Mouse (Mus musculus): ENCODE data around the gene Dpp9. TPM values are rescaled to one million over a fixed set of nuclear protein-coding genes. Genes with fewer than 3 reads are reported as not detected.

Gene Dpp9
- polyA plus RNA-seq, 1 experiment, result 85.6 TPM

DNA sequence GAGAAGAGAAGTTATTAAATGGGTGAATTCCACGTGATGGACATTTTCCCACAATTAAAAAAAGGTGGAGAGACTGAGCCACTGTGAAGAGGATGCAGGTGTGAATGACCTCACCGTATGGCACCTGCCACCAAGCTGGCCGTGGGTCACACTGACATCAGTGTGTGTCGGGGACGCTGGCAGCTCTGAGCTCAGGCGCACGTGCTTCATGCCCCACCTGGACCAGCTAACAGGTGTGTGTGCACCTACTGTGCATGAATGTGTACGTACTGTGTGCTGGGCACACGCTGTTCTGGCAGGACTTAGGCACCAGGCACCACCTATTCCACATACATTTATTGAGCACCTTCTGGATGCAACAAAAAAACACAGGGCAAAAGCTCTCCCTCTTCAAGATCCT lies 74.2 kb downstream of the Dpp9 start:
- 81% methylated on average over 9 of the region's 9 CpGs for whole genome bisulfite sequencing
- Histone ChIP-seq H3K27ac (ENCODE audit: control insufficient read depth, insufficient read depth, low read length) (no peak overlapping the region), H3K4me1 (replicated peaks; ENCODE audit: control insufficient read depth, insufficient read depth, low read length) (peaks cover 40% of the 10 kb centered on the region), H3K4me3 (ENCODE audit: control insufficient read depth, insufficient read depth, low read length) (no peak overlapping the region), H3K27me3 (ENCODE audit: control insufficient read depth, insufficient read depth, low read length) (peaks cover 3% of the 10 kb centered on the region; the same call in 1 of the 2 replicates), H3K36me3 (ENCODE audit: control insufficient read depth, insufficient read depth, low read length) (no peaks in the 10 kb centered on the region)
- no peak for DNase-seq
- TF ChIP-seq CTCF (IDR thresholded peaks at IDR 0.05; ENCODE audit: borderline replicate concordance, control insufficient read depth, extremely low read depth, insufficient read depth, low read length, poor library complexity), result no peak
- TF ChIP-seq POLR2A (IDR thresholded peaks at IDR 0.05; ENCODE audit: control insufficient read depth, extremely low read depth, insufficient read depth, low read length, poor library complexity), result no peak

DNA sequence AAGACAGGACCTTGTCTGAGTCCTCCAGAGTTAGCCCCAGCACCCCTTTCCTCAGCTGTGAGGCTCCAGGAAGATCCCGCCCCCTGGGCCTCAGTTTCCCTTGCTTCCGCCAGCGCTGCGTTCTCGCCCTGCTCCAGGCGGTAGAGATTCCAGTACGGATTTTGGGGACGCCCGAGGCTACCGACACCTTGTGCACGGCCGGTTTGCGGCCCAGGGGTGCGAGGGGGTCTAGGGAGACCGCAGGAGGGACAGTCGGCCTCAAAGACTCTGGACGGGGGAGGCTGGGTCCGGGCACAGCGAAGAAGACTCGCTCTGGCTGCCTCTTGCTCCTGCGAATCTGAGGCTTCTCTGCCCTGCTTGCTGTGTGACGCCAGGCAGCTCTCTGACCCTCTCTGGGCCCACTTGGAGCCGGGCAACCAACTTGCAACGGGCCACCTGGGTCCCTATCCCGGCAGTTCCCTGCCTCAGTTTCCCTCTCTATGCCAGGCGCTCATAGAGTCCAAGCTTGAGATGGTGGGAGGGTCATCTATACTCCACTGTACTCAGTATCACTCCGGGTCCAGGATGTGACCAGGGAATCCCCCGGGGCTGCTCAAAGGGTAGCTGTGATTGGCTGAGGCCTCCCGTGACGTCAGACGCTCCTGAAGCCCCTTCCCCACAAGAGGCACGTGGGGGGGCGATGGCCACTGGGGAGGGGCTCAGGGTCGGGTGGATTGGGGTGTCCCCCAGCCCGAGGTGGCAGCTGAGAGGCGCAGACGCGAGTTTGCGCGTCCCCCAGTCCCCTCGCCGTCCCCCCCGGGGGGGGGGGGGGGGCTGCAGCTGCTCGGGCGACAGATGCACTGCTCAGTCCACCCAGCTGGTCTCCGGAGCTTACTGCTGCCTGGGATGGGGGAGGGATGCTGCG lies 76.8 kb downstream of the Dpp9 start:
- DNase-seq, result peak; percentile 51
- peaks cover 3% of the 10 kb centered on the region; the same call in 1 of the 2 replicates for H3K27me3 ChIP-seq (ENCODE audit: control insufficient read depth, insufficient read depth, low read length)
- no peak for TF ChIP-seq POLR2A (IDR thresholded peaks at IDR 0.05; ENCODE audit: control insufficient read depth, extremely low read depth, insufficient read depth, low read length, poor library complexity)
- no peak for TF ChIP-seq CTCF (IDR thresholded peaks at IDR 0.05; ENCODE audit: borderline replicate concordance, control insufficient read depth, extremely low read depth, insufficient read depth, low read length, poor library complexity)
- H3K36me3 ChIP-seq (ENCODE audit: control insufficient read depth, insufficient read depth, low read length), result no peaks in the 10 kb centered on the region
- H3K27ac ChIP-seq (ENCODE audit: control insufficient read depth, insufficient read depth, low read length), result no peak overlapping the region
- peaks cover 26% of the 10 kb centered on the region for H3K4me1 ChIP-seq (replicated peaks; ENCODE audit: control insufficient read depth, insufficient read depth, low read length)
- 6% methylated on average over 42 of the region's 47 CpGs for WGBS
- H3K4me3 ChIP-seq (ENCODE audit: control insufficient read depth, insufficient read depth, low read length), result peak overlapping the region; percentile 52

DNA sequence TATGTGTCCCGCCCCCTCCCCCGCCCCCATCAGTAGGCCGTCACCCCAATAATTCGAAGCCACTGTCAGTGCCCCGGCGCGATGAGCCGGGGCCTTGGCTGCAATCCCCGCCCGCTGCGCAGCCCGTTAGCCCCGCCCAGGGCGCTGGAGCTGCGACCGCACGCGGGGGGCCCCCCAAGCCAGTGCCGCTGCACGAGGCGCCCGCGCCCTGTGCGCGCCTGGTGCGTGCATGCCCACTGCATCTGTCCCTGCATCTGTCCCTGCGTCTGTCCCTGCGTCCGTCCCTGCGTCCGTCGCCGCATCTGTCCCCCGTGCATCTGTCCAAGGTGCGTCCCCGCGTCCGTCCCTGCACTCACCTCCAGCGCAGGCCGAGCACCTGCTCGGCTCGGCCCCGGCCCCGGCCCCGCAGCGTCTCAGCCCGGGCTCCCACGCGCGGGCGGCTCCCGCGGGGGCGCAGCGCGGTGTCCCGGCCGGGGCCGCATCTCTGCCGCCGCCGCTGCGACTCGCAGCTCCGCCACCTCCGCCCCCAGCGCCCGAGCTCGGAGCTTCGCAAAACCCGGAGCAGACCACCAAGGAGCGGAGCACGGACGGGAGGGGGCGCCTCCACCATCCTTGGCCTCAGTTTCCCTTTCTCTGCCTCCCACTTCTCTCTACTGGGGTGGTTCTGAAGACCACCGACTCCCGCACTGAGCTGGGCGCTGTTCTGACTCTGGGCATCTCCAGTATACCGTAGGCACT lies 78.7 kb downstream of the Dpp9 start, which contains the start of gene Sema6b:
TSS of gene Sema6b (minus strand) at position 486 of the 738 bp plus-strand sequence.
- TF ChIP-seq POLR2A (IDR thresholded peaks at IDR 0.05; ENCODE audit: control insufficient read depth, extremely low read depth, insufficient read depth, low read length, poor library complexity), result no peak
- 3% methylated on average over 79 of the region's 79 CpGs for WGBS
- peak; percentile 74 for DNase-seq
- H3K4me1 ChIP-seq (replicated peaks; ENCODE audit: control insufficient read depth, insufficient read depth, low read length), result peaks cover 18% of the 10 kb centered on the region
- peaks cover 3% of the 10 kb centered on the region; the same call in 1 of the 2 replicates for H3K27me3 ChIP-seq (ENCODE audit: control insufficient read depth, insufficient read depth, low read length)
- H3K36me3 ChIP-seq (ENCODE audit: control insufficient read depth, insufficient read depth, low read length), result no peaks in the 10 kb centered on the region
- no peak within 1 kb of the TSS for H3K27ac ChIP-seq (ENCODE audit: control insufficient read depth, insufficient read depth, low read length)
- peak within 1 kb of the TSS; percentile 60 for H3K4me3 ChIP-seq (ENCODE audit: control insufficient read depth, insufficient read depth, low read length)

DNA sequence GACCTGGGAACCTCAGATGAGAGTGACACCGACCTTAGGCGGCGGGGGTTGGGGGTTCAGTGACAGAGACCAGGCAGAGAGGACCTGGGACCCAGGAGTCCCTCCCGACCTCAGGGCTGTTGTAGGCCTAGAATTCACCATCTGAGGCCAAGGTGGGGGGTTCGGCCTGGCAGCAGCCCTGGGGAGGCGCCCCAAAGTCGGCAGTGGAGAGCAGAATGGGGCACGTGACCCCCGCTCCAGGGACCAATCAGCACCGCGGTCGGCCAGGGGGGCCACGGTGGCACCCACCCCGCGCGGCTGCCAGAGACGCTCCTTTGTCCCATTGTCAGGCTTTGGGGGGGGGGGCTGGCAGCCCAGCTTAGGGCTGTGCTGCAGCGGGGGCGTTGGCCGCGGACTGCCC lies 79.3 kb downstream of the Dpp9 start:
- Histone ChIP-seq H3K27me3 (ENCODE audit: control insufficient read depth, insufficient read depth, low read length) (peaks cover 3% of the 10 kb centered on the region; the same call in 1 of the 2 replicates), H3K4me3 (ENCODE audit: control insufficient read depth, insufficient read depth, low read length) (peak overlapping the region; percentile 60), H3K27ac (ENCODE audit: control insufficient read depth, insufficient read depth, low read length) (no peak overlapping the region), H3K36me3 (ENCODE audit: control insufficient read depth, insufficient read depth, low read length) (no peaks in the 10 kb centered on the region), H3K4me1 (replicated peaks; ENCODE audit: control insufficient read depth, insufficient read depth, low read length) (peaks cover 20% of the 10 kb centered on the region)
- TF ChIP-seq POLR2A (IDR thresholded peaks at IDR 0.05; ENCODE audit: control insufficient read depth, extremely low read depth, insufficient read depth, low read length, poor library complexity), result no peak
- TF ChIP-seq CTCF (IDR thresholded peaks at IDR 0.05; ENCODE audit: borderline replicate concordance, control insufficient read depth, extremely low read depth, insufficient read depth, low read length, poor library complexity), result no peak
- no peak for DNase-seq
- 22% methylated on average over 21 of the region's 21 CpGs for WGBS

DNA sequence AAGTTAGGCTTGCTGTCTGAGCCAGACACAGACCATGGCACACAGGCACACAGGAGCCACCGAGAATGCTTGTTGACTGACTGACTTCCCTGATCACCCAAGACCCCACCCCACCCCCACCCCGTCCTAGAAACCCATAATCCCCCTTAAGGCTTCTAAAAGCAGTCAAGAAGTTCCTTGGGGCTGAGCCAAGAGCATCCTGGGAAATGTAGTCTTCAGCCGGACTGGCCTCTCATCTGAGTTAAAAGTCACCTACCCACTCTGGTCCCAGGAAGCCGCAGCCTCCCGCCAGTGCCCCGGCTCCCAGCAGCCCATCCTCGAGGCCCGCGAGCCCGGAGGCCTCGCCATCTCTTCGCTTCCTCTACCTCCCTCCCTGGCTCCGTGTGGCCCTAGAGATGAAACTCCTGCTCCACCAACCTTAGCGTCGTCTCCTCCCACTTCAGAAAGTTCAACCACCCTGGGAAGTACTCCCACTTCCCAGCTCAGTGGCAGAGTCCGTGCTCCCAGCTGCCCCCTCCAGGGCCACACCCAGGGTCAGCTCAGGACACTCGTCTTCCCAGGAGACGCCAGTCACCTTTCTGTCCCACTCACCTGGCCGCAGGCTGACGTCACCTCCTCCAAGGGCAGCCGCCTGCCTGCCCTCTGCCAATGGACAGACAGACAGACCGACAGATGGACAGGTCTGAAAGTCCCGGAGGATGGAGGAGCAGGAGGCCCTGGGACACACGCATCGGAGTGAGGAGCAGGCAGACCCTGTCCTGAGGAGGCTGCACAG lies 80.7 kb downstream of the Dpp9 start:
- no peak overlapping the region for H3K27ac ChIP-seq (ENCODE audit: control insufficient read depth, insufficient read depth, low read length)
- TF ChIP-seq POLR2A (IDR thresholded peaks at IDR 0.05; ENCODE audit: control insufficient read depth, extremely low read depth, insufficient read depth, low read length, poor library complexity) (no peak), CTCF (IDR thresholded peaks at IDR 0.05; ENCODE audit: borderline replicate concordance, control insufficient read depth, extremely low read depth, insufficient read depth, low read length, poor library complexity) (no peak)
- H3K36me3 ChIP-seq (ENCODE audit: control insufficient read depth, insufficient read depth, low read length), result no peaks in the 10 kb centered on the region
- peaks cover 3% of the 10 kb centered on the region; the same call in 1 of the 2 replicates for H3K27me3 ChIP-seq (ENCODE audit: control insufficient read depth, insufficient read depth, low read length)
- WGBS, result 79% methylated on average over 25 of the region's 25 CpGs
- H3K4me3 ChIP-seq (ENCODE audit: control insufficient read depth, insufficient read depth, low read length), result no peak overlapping the region
- DNase-seq, result no peak
- H3K4me1 ChIP-seq (replicated peaks; ENCODE audit: control insufficient read depth, insufficient read depth, low read length), result peaks cover 30% of the 10 kb centered on the region

Other genes with a start within 250 kb of the Dpp9 start
- 0.59 and 1.9 TPM in 2 replicates for gene Shd, start 248.4 kb downstream of the Dpp9 start, polyA plus RNA-seq (2012; rRNA removed)
- gene Fsd1, start 232.4 kb downstream of the Dpp9 start, polyA plus RNA-seq (2012; rRNA removed), result 0.26 and 0.62 TPM in 2 replicates
- gene Stap2, start 213.3 kb downstream of the Dpp9 start, polyA plus RNA-seq (2012; rRNA removed), result 16.4 and 22.2 TPM in 2 replicates
- gene Mpnd, start 213.2 kb downstream of the Dpp9 start, polyA plus RNA-seq (2012; rRNA removed), result 180 and 188 TPM in 2 replicates
- gene Sh3gl1, start 182.3 kb downstream of the Dpp9 start, polyA plus RNA-seq (2012; rRNA removed), result 216 and 248 TPM in 2 replicates
- gene Chaf1a, start 178.5 kb downstream of the Dpp9 start, polyA plus RNA-seq (2012; rRNA removed), result 16.9 and 21.4 TPM in 2 replicates
- 76.7 and 93.1 TPM in 2 replicates for gene Ubxn6, start 143.9 kb downstream of the Dpp9 start, polyA plus RNA-seq (2012; rRNA removed)
- gene Hdgfl2, start 139.3 kb downstream of the Dpp9 start, polyA plus RNA-seq (2012; rRNA removed), result 80.6 and 83.3 TPM in 2 replicates
- 16.7 and 29.0 TPM in 2 replicates for gene Plin4, start 109.1 kb downstream of the Dpp9 start, polyA plus RNA-seq (2012; rRNA removed)
- gene Plin5, start 101.3 kb downstream of the Dpp9 start, polyA plus RNA-seq (2012; rRNA removed), result 6.2 and 11.7 TPM in 2 replicates
- gene Lrg1, start 96.9 kb downstream of the Dpp9 start, polyA plus RNA-seq (2012; rRNA removed), result 23.5 and 27.0 TPM in 2 replicates
- 3.8 and 4.9 TPM in 2 replicates for gene Sema6b, start 78.6 kb downstream of the Dpp9 start, polyA plus RNA-seq (2012; rRNA removed)
- gene Tnfaip8l1, start 56.4 kb downstream of the Dpp9 start, polyA plus RNA-seq (2012; rRNA removed), result 21.6 and 26.8 TPM in 2 replicates
- gene Mydgf, start 35.0 kb downstream of the Dpp9 start, polyA plus RNA-seq (2012; rRNA removed), result 57.4 and 62.3 TPM in 2 replicates
- gene Fem1a, start 37.9 kb upstream of the Dpp9 start, polyA plus RNA-seq (2012; rRNA removed), result 43.1 and 45.2 TPM in 2 replicates
- 21.6 and 23.1 TPM in 2 replicates for gene Ticam1, start 57.9 kb upstream of the Dpp9 start, polyA plus RNA-seq (2012; rRNA removed)
- 29.3 and 33.0 TPM in 2 replicates for gene Plin3, start 74.0 kb upstream of the Dpp9 start, polyA plus RNA-seq (2012; rRNA removed)
- gene Arrdc5, start 81.4 kb upstream of the Dpp9 start, polyA plus RNA-seq (2012; rRNA removed), result not detected in 2 replicates
- gene Uhrf1, start 84.4 kb upstream of the Dpp9 start, polyA plus RNA-seq (2012; rRNA removed), result 154 and 258 TPM in 2 replicates
- 94.1 and 117 TPM in 2 replicates for gene Kdm4b, start 107.2 kb upstream of the Dpp9 start, polyA plus RNA-seq (2012; rRNA removed)

Measured in thymus, adult 2 months (tissue).